Mouse (Mus musculus) frontal cortex, adult (tissue): ENCODE data around the gene Mlph.

Source experiments
- ATAC-seq: cut with Nextera tagmentation; 2 replicates; pipeline ENCODE4 v1.9.2; 2017; ENCODE audit warnings: mild to moderate bottlenecking, moderate library complexity, mixed read lengths; ENCODE audit not compliant: low TSS enrichment

The Mlph gene

DNA sequence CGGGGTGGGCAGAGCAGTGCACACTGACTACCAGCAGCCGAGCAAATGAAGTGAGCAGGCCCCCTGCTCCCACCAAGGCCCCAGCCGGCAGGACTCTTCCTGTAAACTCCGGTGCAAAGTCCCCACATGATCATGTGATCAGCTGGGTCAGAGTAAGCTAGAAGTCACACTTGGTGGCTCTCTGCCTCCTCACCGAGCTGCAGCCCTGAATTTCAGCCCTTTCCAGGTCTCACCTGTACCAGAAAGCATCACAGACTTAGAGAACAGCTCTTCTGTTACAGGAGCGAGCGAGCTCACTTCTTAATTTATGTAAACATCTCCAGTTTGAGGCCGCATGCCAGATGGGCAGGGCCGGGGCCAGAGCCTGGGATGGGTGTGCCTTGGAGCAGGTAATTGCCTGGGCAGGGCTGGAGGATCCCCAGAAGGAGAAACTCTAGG lies 54.5 kb downstream of the Mlph start, which contains the start of gene Rab17:
Rab17 (minus strand) TSS at position 315 of the 438 bp plus-strand sequence.
- ATAC-seq: no peak

DNA sequence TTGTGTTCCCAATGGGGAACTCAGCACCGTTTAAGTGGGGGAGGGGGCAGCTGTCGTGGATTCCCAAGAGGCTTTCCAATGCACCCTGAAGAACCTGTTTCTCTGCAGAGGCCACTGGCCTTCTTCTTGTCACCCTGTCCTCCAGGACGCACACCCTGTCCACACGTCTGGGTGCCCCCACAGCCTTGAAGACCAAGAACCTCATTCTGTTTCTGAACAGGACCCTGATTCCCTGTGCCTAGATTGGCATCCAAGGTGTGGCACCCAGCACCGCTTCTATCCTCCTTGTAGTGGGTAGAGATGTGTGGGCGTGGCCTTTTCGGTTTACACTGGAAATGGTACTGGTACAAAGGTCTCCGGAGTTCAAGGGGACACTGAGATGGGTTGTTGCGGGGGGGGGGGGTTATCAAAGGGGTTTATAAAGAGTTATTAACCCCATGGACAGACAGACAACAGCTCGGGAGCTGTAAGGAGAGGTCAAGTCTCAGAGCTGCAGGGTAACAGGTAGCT lies 55.1 kb downstream of the Mlph start:
- ATAC-seq: no peak

DNA sequence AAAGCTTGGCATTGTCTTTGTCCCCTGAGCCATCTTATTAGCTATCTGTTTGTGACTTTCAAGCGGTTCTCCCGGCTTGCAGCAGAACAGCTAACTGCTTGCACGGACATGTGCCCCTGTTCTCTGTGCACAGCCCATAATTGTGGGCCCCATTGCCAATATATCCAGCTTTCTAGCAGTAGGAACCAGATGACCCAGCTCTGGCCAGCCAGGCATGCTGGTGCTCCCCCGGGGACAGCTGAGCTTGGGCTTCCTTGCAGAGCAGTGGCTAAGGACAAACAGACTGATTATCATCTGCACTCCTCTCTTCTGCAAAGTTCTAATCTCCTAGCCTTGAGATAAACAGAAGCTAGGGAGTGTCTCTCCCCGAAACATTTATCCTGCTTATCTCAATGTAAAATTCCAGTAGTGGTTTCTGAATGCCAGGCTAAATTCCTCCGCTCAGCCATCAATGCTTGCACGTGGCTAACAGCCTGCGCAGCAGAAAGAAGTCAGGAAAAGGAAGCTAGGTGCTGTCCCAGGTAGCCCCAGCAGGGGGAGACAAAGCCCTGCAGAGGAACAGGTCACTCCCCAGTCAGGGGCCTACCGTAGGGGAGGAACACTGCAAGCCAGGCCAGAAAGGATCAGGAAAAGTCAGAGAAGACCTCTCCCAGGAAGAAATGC lies 58.2 kb downstream of the Mlph start:
- peak; percentile 55 for ATAC-seq

DNA sequence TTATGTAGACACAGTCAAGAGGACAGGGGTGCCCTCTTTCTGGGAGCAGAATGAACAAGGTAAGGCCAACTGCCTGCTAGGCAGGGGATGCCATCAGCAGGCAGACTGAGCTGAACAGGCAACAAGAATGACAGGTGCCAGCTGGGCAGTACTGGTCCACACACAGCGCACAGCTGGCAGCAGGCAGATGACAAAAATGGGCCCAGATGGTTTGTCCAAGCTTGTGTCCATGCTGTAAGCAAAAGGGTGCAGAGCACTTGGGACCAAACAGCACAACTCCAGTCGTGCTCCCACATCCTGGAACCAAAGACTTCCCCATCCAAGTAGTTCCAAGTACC lies 58.7 kb downstream of the Mlph start:
- peak; percentile 22 for ATAC-seq

DNA sequence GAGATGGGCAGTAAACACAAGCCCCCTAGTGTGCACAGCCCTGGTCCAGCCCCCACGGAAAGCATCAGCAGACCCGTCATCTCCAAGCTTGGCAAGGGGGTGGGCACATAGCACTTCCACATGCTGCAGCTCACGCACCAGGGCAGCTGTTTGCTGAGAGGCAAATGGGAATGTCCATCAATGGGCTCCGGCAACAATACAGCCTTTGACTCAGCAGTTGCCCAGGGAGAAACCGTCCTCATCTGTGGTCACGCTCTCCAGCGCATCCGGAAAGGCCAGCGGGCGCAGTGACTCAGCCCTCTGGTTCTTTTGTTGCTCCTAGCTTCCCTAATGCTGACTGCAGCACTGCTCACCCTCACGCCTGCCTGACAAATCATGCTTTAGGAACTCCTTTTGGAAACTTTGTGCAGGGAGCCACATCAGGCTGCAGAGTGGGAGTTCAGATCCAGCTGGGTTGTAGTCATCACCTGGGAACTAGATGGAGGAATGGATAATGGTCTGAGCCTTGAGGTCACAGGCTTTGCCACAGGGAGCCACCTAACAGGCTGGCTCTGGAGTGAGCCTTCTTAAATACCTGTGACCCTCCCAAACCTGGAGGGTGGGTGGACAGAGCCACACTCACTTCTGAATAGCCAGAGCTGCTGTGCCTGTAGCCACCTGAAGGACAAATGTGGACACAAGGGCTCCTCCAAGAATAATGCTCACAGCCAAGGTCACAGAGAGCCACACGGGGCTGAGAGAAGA lies 60.2 kb downstream of the Mlph start:
- ATAC-seq: peak; percentile 60

DNA sequence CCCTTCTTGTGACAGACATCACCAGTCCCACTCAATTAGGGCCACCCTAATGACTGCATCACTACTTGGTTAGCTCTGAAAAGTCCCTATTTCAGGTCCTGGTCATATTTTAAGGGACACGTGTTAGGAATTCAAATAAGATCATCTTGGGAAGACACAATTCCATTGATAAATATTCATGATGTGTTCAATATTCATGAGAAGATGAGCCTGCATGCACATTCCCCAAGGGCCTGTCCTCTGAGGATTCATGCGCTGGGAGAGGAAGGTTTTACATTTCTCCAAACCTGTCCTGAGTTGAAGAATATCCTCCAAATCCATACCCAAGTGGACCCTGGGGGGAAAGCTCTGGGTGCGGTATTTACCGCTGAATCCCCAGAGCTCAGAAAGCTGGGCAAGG lies 61.1 kb downstream of the Mlph start:
- no peak for ATAC-seq

DNA sequence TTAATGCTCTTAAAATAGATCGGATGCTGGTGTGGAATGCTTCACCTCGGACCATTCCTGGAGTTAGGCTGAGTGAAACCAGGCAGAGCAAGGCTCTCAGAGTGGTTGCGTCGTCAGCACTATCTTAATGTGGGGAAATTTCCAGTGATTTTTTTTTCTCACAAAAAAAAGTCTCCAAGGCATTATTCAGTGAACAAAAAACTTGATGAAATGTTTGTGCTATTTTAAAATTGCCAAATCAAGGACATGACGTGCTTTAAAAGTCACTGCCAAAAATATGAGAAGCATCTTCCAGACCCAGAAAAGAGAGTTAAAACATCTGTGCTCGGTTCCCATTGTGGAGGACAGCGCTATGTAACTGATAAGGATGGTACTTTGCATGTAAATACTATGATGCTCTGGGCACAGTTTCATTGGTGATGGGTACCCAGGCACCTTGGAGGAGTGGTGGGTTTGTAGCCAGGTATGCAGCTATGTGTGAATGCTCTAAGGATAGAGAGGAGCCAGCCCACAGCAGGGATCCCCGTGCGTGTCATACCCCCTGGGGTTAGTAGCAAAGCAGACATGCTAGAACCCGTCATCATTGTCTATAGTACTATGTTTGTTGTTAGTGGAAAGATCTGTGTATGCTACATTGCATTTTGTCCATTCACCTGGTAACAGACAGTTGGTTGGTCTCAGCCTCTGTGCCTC lies 65.9 kb downstream of the Mlph start:
- peak; percentile 90 for ATAC-seq

DNA sequence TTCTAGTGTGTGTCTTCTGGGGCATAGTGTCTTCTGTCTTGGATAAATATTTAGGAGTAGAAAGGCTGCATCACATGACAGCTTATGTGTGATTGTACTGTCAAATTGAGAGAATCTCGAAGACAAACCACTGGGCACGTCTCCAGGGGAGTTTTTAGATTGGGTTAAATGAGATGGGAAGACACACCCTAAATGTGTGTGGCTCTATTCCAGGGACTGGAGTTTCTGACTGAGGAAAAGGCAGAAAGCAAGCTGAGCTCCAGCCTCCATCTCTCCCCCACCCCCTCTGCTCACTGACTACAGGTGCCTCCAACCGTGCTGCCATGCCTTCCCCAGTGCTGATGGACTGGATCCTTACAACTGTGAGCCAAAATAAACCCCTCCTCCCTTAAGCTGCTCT lies 66.5 kb downstream of the Mlph start:
- ATAC-seq: peak; percentile 39; the same call in 1 of the 2 replicates

DNA sequence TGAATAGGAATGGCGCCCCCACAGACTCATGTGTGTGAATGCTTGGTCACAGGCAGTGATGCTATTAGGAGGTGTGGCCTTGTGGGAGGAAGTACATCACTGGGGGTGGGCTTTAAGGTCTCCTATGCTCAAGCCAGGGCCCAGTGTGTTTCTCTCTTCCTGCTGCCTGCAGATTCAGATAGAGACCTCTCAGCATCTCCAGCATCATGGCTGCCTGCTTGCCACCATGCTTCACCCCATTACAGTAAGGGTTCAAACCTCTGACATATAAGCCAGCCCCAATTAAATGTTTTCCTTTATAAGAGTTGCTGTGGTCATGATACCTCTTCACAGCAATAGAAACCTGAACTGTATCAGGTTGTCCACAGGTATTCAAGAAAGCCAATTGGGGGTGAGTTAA lies 81.0 kb downstream of the Mlph start:
- no peak for ATAC-seq

DNA sequence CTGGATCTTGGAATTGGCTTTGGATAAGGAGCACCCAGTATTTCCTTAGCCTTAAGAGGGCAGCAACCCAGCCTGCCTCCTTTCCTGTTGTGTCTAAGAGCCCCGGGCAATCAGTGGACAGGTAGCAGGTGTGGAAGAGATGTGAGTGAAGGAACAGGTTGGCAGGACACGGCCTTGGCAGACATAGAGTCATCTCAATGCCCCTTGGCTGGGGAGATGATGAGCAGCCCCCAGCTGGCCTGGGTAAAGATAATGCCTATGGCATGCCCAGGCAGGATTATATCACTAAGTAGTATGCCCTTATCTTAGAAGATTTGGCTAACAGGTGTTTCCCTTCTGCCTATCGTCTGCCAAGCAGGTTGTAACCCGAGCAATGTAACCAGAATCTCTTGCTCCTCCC lies 82.3 kb downstream of the Mlph start:
- ATAC-seq: no peak

DNA sequence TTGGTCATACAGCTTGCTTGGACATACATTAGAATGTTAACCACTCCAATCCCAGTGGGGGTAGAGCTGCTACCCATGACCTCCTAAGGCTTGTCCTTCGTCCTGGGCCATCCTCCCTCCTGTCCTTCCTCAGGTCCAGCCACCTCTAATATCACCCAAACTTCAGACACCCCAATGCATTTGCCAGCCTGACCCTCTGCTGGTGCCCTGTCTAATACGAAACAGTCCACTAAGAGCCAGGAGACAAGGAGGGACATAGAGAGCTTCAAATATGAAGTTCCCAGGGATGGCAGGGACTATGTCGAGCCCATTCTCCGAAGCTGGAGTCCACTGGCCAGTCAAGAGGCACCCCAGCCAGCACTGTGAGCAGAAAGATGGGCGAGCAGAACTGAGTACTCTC lies 82.8 kb downstream of the Mlph start:
- no peak for ATAC-seq

DNA sequence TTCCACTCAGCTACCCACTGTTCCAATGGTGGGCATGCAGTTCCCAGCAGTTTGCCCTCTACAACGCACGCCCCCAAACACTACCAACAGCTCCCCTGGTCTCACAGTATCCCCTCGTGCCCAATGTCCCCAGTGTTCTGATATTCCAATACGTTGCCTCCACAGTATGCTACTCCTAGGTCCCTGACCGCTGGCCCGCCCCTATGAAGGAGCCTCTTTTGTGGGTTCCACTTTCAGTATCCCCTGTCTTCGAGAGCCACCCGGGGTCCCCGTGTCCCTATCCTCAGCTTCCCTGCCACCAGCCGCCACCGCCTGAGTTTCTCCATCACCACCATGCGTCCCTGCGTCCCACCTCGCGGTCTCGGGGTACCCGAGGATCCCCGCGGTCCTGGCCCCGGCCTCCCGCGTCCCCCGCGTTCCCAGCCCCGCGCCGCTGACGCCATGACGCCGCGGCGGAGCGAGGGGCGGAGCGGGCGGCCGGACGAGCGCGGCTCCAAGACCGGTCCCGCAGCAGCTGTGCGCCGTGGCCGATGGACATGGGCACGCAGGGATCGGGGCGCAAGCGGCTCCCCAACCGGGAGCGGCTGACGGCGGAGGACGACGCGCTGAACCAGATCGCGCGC lies 83.5 kb downstream of the Mlph start, which contains the start of gene Lrrfip1:
Lrrfip1 (plus strand) TSS at position 470 of the 623 bp plus-strand sequence.
- peak; percentile 91 for ATAC-seq

DNA sequence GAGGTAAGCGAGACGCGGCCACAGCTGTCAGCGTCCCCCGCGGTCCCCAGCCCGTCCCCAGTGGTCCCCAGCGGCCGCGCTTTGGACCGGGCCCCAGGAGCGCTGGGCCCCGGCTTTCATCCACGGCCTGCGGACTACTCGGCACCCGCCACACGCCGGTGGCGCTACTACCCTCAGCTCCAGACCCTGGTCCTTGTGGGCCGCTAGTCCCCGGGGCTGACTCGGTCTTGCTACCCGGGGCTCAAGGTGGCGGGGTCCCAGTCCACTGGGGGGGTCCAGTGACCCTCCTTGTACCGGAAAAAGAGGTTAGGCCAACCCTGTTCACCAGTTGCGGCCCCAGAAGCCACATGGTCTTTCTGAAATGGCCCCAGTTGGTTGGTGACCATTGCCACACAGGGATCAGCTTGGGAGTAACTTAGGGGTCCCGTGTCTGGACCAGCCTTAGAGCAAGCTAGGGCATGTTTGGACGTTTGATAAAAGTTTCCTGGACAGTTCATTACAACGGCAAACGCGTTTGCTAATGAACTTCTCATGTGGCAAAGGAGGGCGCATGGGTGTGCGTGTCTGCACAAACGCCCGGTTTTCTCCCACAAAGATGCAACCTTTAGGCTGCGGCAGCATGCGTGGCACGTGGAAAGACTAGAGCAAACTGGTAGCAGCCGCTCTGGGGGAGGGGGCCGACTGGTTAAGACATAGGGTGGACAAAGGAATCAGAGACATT lies 84.2 kb downstream of the Mlph start:
- ATAC-seq: no peak; the same call in 1 of the 2 replicates

DNA sequence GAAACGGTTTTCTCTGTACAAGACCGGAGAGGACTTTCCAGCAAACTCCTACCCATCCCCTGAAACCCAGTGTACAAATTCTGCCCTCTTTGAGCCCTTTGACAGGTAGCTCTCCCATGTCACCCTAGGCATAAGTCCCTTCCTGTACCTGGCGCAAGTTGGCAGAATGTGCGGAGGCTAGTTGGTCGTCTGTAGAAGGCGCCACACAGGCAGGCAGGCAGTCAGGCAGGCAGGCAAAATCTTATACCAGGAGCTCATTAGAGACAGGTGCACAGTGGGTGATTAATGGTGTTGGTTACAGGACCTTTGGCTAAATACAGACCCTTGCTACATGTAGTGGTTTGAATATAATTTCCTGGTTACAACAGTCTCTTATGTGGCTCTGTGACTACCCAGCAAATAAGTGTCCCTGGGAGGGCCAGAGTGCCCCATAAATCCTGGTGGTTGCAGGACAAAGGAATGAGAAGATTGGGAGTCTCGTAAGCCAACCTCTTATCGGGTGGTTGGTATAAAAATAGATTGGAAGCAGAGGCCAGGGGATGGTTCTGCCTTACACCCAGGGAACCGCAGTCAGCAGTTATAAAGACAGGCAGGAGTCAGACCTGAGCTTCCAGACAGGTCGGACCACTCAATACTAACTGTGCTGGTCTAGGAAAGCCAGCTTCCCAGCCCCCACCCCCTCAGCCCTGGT lies 85.2 kb downstream of the Mlph start:
- no peak for ATAC-seq
